Mouse (Mus musculus) cerebellum, adult 11-12 months (tissue): Measurements from ENCODE around the gene Smarcd2.

ENCODE experiments used
- DNase-seq: peaks from one replicate; pipeline ENCODE4 v3.0.0; 2022

The Smarcd2 gene

GRCm38 (mm10) chr11:106220603-106221002, 52.2 kb downstream of the Smarcd2 start:
- no peak for DNase-seq

DNA sequence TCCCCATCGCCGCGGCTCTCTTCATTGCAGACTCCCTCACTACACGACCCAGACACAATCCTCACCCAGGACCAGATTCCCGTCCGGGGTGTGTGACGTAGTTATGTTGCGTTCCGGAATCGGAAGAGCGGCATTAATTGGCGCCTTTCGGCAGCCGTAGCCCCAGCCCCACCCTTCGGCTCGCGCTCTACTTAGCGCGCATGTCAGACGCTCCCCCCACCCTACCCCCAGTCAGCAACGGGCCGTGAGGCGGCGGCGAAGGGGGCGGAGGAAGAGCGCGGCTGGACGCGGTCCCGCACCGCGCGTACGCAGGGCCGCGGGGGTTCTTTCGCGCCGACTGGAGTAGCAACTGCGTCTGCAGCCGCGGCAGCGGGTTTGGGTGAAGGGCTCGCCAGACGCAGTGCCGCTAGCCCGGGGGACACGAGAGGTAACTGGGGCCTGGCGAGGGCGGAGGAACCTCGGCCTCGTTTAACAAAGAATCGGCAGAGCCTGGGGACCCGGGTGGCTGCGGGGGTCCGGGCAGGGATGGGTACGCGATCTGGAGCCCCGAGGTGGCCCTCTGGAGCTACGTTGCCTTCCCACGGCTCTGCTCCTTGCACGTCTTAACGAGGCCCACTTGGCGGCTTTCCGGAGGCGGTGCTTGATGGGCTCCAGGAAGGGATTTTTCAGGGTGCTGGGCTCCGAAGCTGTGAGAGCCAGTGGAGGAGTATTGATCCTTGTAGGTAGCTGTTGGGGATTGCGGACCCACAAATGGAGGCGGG, 55.9 kb downstream of the Smarcd2 start, which contains the start of gene Ddx42:
Gene Ddx42, plus strand, starts transcription at position 197 of the 761 bp plus-strand sequence.
- DNase-seq: peak; percentile 95

DNA sequence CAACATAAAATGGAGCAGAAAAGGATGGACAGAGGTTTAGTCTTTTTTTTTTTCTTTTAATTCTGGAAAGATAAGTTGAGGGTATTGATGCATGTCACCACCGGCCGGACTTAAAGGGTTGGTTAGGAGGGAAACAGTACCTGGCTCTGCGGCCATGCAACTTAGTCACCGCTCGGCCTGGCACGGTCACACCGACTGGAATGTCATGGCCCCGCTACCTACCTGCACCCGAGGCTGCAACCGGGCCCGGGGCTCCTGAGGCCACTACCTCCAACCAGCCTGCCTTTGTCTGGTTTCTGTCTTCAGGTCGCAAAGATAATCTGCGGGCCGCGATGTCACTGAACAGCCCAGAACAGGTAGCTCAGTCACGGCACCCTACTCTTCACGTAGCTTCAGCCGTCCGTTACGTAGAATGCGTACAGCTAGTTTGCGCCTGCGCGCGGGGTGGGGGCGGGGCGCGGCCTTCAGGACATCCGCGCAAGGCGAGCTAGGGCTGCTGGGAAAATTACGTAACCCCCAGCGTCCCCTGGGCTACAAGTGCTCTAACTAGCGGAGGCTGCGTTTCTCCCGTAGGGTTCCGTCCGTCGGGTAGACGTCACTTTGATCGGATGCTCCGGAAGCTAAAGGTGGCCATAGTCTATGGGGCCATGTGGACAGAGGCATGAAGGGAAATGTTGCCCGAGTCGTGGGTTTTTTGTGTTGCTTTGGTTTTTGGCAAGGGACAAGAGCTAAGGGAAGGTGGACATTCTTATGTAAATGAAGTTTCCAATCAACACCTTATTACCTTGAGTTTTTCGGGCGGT, 56.6 kb downstream of the Smarcd2 start, which contains the start of gene Ccdc47:
Gene Ccdc47, minus strand, starts transcription at position 418 of the 803 bp plus-strand sequence.
- peak; percentile 99 for DNase-seq

- no peak for DNase-seq
Measured at GRCm38 (mm10) chr11:106215450-106215859, 57.3 kb downstream of the Smarcd2 start.

DNA sequence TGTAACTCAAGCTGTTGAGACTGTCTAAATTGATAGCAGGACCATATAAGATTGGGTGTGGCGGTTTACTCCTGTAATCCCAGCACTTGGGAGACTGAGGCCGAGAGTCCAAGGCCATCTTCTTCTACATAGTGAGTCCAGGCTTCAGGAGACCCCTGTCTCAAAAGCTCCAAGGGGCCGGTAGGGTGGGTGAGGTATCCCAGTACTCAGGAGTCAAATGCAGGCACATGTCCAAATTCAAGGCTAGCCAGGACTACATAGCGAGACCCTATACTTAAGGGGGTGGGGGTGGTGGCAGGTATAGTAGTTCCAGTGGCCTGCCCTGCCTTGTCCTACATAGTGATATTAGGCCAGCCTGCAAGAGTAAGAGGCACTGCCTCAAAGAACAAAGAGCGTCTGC, 57.9 kb downstream of the Smarcd2 start:
- DNase-seq: peak; percentile 54
